Mouse (Mus musculus) brain, embryonic 14.5 days (tissue): Measurements from ENCODE around the gene Mageh1.
"Not testable (repeated sequence)": the region's sequence is repeated elsewhere in the genome, so short reads cannot be mapped to it uniquely, and the experiment has no call there.

Experiments used
- CTCF ChIP-seq: fragments of 200-500 bp; IDR thresholded peaks from 2 replicates; pipeline ENCODE4 v1.5.1; 2012; ENCODE audit warnings: inconsistent platforms, mild to moderate bottlenecking, moderate library complexity, borderline replicate concordance; ENCODE audit not compliant: insufficient read depth, insufficient read length; ENCODE audit errors: extremely low read depth
- POLR2A ChIP-seq: fragments of 200-500 bp; IDR thresholded peaks from 2 replicates; pipeline ENCODE4 v1.6.1; 2012; ENCODE audit warnings: mild to moderate bottlenecking, inconsistent platforms, borderline replicate concordance; ENCODE audit not compliant: poor library complexity, insufficient read depth, insufficient read length, severe bottlenecking; ENCODE audit errors: extremely low read depth

DNA sequence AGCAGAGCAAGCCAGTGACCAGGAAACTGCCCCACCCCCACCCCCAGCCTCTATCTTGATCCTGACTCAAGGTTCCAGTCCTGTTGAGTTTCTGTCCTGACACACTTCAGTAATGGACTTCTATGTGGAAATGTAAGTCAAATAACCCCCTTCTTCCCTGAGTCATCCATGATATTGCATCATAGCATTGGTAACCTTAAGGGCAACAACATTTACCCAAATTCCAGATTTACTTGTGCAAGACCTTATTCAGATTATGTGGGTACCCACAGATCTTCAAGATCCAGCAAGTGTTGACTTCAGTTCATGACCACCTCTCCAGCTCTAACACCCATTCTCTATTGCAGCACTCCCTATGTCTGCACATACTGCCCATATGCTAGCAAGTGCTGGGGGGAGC, 5.8 kb downstream of the Mageh1 start:
- not testable (repeated sequence) for TF ChIP-seq CTCF, POLR2A
